Mouse (Mus musculus) heart, embryonic 16.5 days (tissue): Measurements from ENCODE around the gene Tmem51. TPM values are rescaled to one million over a fixed set of nuclear protein-coding genes. Genes with fewer than 3 reads are reported as not detected.

Experiments used
- polyA plus RNA-seq: library from polyadenylated mRNA; unstranded; fragments of >200 nt; fragmentation: Nextera tagmentation; extraction: Ambion mirVana; gene quantifications from 2 replicates; pipeline ENCODE4 v1.2.1, GENCODE M21; 2015

Gene Tmem51
- polyA plus RNA-seq, 1 experiment from 2014 or later = 49.2 TPM

Other genes with a start within 250 kb of the Tmem51 start
- not detected in 2 replicates for gene Ctrc, start 237.9 kb downstream of the Tmem51 start, polyA plus RNA-seq
- 79.2 and 80.4 TPM in 2 replicates for gene Efhd2, start 209.4 kb downstream of the Tmem51 start, polyA plus RNA-seq
- 3.0 and 4.0 TPM in 2 replicates for gene Fhad1, start 69.2 kb downstream of the Tmem51 start, polyA plus RNA-seq
- gene Kazn, start 155.1 kb upstream of the Tmem51 start, polyA plus RNA-seq = 5.8 and 6.5 TPM in 2 replicates